Mouse (Mus musculus) ES-Bruce4 (cell line): ENCODE data around the gene Cdkal1.

Experiments
- CTCF ChIP-seq: IDR thresholded peaks from one replicate; pipeline ENCODE4 v1.8.1; 2011; ENCODE audit warnings: low read depth, low read length
- EP300 ChIP-seq: IDR thresholded peaks from 2 replicates; pipeline ENCODE4 v1.6.1; 2011; ENCODE audit warnings: low read depth, low read length; ENCODE audit not compliant: insufficient read depth
- POLR2A ChIP-seq: IDR thresholded peaks from one replicate; pipeline ENCODE4 v1.8.1; 2011; ENCODE audit warnings: low read length; ENCODE audit not compliant: insufficient read depth

- TF ChIP-seq POLR2A (no peak), CTCF (no peak), EP300 (no peak)
Measured at GRCm38 (mm10) chr13:29521321-29521720, 334.2 kb downstream of the Cdkal1 start.
